Mouse (Mus musculus): ENCODE measurements around the gene Olfml2b.

DNA sequence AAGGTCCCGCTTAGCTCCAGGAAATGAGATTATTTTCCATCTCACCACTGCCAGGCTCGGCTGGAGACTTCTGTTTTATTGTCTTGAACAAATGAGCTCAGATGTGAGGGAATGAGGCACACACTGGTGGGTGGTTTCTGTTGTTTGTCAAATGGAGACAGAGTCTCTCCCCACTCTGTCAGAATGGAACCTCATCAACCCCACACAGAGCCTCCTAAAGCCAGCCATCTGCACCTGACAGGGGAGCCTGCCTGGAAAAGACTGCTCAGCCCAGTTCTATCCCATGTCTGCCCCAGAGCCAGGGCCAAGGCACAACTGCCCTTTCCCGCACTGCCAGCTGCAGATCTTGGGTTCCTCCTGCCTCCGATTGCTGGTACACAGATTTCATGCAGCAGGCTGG is 34.5 kb downstream of the Olfml2b start:
- TF ChIP-seq CHD2 (IDR thresholded peaks at IDR 0.05; ENCODE audit: low read depth, low read length) (no peak), ZC3H11A (IDR thresholded peaks at IDR 0.05; ENCODE audit: borderline replicate concordance, low read depth, low read length) (no peak), MAFK (IDR thresholded peaks at IDR 0.05; ENCODE audit: insufficient read depth, low read depth, low read length) (no peak), ZNF384 (IDR thresholded peaks at IDR 0.05; ENCODE audit: low read depth, low read length) (no peak)

Data from ES-E14 (cell line).